Mouse (Mus musculus) gastrocnemius, postnatal 10 days (tissue): ENCODE measurements around the gene Tktl1. TPM values are rescaled to one million over a fixed set of nuclear protein-coding genes. Genes with fewer than 3 reads are reported as not detected.

Experiments used
- total RNA-seq, 2 experiments: library from RNA; stranded (reverse); gene quantifications; 2 replicates each; pipeline ENCODE4 v1.2.3; 2021

Gene Tktl1
- total RNA-seq, 2 experiments from 2014 or later = not detected

Other genes with a start within 250 kb of the Tktl1 start
- gene Renbp, start 246.4 kb upstream of the Tktl1 start, total RNA-seq = 1 to 10 TPM; 4.6 to 5.3 TPM
- gene Hcfc1, start 210.9 kb upstream of the Tktl1 start, total RNA-seq = 10 to 100 TPM; 52.5 to 55.6 TPM
- 10 to 100 TPM; 44.3 to 52.2 TPM for gene Irak1, start 153.3 kb upstream of the Tktl1 start, total RNA-seq
- gene Opn1mw, start 49.8 kb upstream of the Tktl1 start, total RNA-seq = not detected
- gene Mecp2, start 41.9 kb upstream of the Tktl1 start, total RNA-seq = 10 to 100 TPM; 32.5 to 38.9 TPM
- not detected for gene Tex28, start 9.4 kb upstream of the Tktl1 start, total RNA-seq
- gene Flna, start 72.6 kb downstream of the Tktl1 start, total RNA-seq = 100 to 1,000 TPM; 113 to 163 TPM
- 10 to 100 TPM; 23.3 to 25.2 TPM for gene Emd, start 77.4 kb downstream of the Tktl1 start, total RNA-seq
- gene Rpl10, start 93.6 kb downstream of the Tktl1 start, total RNA-seq = 100 to 1,000 TPM; 163 to 167 TPM
- gene Taz, start 104.7 kb downstream of the Tktl1 start, total RNA-seq = 10 to 100 TPM; 41.7 to 47.4 TPM
- 10 to 100 TPM; 62.8 to 69.4 TPM for gene Dnase1l1, start 105.1 kb downstream of the Tktl1 start, total RNA-seq
- 10 to 100 TPM; 88.7 to 99.7 TPM for gene Atp6ap1, start 119.8 kb downstream of the Tktl1 start, total RNA-seq
- 10 to 100 TPM; 44.8 to 50.9 TPM for gene Gdi1, start 127.7 kb downstream of the Tktl1 start, total RNA-seq
- 10 to 100 TPM; 27.1 to 31.2 TPM for gene Fam50a, start 135.8 kb downstream of the Tktl1 start, total RNA-seq
- gene Plxna3, start 151.8 kb downstream of the Tktl1 start, total RNA-seq = 1 to 10 TPM; 2.5 to 5.8 TPM
- gene Lage3, start 176.4 kb downstream of the Tktl1 start, total RNA-seq = 10 to 100 TPM; 40.6 to 45.2 TPM
- 10 to 100 TPM; 51.1 to 51.7 TPM for gene Ubl4a, start 196.0 kb downstream of the Tktl1 start, total RNA-seq
- 1 to 10 TPM; 4.8 to 5.6 TPM for gene Slc10a3, start 196.1 kb downstream of the Tktl1 start, total RNA-seq
- gene Fam3a, start 216.0 kb downstream of the Tktl1 start, total RNA-seq = 10 to 100 TPM; 18.3 to 18.4 TPM
- 10 to 100 TPM; 25.1 to 27.5 TPM for gene Ikbkg, start 216.0 kb downstream of the Tktl1 start, total RNA-seq